Mouse (Mus musculus) megakaryocyte, embryonic 14.5 days (primary cell): ENCODE results near the gene Rtl6.

Source experiments
- FLI1 ChIP-seq: IDR thresholded peaks from 2 replicates; pipeline ENCODE4 v1.6.1; 2012; ENCODE audit warnings: low read length, inconsistent platforms, mixed read lengths
- GATA1 ChIP-seq: IDR thresholded peaks from 3 replicates; pipeline ENCODE4 v1.6.1; 2012; ENCODE audit warnings: mixed read lengths, low read length, inconsistent platforms, borderline replicate concordance

DNA sequence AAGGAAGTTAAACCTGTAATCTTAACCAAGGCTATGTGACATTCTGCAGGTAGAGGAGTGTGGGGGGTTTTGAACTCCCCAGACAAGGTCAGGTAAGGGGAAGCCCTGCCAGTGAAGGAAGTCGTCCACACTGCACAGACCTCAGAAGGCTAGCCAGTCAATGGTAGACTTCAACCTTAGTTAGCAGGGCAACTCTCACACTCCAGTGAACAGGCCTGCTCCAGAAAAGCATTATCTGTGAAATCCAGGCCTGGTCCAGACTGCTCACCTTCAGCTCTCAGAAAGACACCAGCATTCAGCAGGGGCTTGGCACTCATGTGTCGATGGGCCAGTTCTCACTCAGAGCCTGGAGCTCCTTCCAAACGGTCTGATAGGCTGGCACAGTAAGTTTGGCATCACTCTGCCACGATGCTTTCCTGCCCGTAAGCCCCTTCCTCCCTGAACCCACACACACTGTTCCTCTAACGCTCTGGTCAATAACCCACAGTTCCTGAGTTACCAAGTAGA is 8.3 kb downstream of the Rtl6 start:
- TF ChIP-seq GATA1, result no peak
- TF ChIP-seq FLI1, result no peak
